Mouse (Mus musculus): ENCODE data around the gene Fpr1.

GRCm38 (mm10) chr17:17883840-17884239 lies at the start of gene Fpr1:
- TF ChIP-seq HCFC1 (IDR thresholded peaks at IDR 0.05; ENCODE audit: borderline replicate concordance, insufficient read depth, low read length) (no peak), CHD2 (IDR thresholded peaks at IDR 0.05; ENCODE audit: low read depth, low read length) (no peak)
